Mouse (Mus musculus) cerebellum, postnatal 36 days (tissue): ENCODE results near the gene Glrp1.

Experiments used
- DNase-seq, 2 experiments: peaks; one replicate each; pipeline ENCODE4 v3.0.0; 2021 to 2022; ENCODE audit warnings: mixed read lengths in 2 of 2

Glrp1 gene

DNA sequence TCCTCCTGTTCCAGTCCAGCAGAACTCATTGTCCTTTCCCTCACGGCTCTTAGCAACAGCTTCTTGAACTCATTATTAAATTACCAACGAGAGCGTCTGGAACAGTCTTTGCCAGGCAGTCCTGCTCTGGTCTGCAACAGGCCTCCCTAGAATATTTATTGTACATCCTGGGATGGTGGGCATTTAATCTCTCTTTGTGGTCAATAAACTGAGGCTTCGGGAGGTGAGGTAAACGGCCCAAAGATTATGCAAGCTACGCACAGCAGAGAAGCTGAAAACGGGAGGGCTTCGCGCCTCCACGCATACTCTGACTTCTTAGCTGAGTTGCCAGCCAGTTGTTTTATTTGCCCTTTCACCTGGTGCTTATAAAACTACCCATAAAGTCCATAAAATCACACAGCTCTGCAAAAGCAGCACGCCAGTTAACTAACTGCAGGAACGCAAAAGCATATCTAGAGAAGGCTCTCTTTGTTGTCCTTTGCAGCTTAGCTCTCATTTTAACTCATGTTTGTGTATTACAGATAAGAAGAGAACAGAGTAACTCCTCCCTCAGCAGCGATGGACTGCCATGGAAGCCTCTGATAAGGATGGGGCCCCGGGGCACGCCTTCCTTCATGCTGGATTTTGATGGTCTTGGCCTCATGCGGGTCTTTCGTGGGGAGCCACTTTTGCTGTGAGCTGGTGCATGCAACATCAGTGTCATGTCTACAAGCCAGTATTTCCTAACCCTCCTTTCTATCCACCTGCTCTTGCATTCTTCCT, 18.1 kb downstream of the Glrp1 start:
- DNase-seq = no peak

GRCm38 (mm10) chr1:88490164-88490563, 19.7 kb downstream of the Glrp1 start:
- DNase-seq = no peak

DNA sequence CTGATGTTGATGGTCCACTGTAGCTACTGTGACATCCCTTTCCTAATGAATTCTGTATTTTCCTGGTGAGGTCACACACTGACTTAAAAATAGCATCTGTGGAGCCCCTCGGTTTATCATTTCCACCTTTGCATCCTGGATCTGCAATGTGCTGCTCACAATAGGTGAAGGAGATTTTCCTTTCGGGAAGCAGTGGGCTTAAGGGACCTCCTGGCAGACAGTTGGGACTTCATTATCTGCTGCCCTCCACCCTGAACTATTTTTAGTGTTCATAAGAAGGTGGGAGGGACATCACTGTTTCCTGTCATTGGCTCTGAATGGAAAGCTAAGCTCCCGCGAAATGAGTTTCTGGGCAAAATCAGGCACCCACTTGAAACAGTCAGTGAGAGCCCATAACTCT, 20.9 kb downstream of the Glrp1 start:
- DNase-seq = no peak

GRCm38 (mm10) chr1:88486336-88486735, 23.5 kb downstream of the Glrp1 start:
- DNase-seq = no peak

GRCm38 (mm10) chr1:88484059-88484458, 25.8 kb downstream of the Glrp1 start:
- no peak for DNase-seq

DNA sequence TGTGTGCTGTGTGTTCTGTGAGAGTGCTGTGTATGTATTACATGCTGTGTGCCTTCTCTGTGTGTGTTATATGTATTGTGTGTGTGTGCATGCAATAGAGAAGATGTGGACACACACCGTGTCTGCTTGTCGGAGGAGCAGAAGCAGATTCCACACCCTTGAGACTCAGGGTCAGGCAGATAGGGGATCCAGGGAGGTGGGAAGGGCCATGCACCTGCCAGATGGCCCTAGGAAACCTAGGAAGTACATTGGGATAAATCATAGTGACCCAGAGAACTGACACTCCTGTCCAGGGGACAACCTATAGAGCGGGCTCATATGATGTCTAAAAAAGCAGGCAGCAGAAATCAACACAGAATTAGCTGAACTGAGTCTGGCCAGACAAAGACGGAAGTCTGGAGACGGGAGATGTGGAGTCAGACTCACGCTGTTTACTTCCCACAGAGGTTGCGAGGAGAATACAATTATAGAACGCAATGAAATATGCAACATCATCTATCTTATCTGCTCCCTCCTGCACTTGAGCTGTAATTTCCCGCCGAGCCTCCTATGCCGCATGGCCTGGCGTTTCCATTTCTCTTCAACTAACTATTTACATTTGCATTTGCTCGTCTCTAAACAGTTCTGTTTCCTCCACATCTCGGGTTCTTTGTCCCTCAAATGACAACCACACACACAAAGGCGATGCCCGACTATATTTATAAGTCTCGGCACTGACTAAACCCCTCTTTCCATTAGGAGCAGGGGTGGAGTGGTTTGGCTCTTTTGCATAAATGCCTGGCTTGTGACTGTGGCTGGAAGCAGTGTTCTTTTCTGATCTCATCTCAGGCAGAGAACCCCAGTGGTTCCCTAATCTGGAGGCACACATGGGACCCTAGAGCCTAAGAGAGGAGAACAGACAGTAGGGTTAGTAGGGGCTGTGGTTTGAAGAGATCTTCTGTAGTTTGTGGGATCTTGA, 27.4 kb downstream of the Glrp1 start:
- DNase-seq = no peak

GRCm38 (mm10) chr1:88480594-88480993, 29.3 kb downstream of the Glrp1 start:
- DNase-seq = no peak

DNA sequence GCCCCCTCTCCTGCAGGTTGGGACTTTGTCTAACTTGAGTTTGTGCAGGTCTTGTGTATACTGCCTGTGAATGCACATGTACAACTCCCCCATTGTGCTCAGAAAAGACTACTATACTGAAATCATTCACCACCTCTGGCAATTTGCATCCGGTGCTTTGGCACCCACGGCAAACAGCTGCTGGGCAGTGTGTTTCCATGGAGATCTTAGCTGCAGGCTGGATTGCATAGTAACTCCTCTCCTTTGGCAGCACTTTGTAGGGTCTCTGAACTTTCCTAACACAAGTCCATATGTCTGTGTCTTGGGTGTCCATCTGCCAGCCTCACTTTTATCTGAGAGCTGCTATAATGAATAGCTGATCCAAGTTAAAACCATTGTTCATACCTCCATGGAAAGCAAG, 31.7 kb downstream of the Glrp1 start:
- DNase-seq = no peak

DNA sequence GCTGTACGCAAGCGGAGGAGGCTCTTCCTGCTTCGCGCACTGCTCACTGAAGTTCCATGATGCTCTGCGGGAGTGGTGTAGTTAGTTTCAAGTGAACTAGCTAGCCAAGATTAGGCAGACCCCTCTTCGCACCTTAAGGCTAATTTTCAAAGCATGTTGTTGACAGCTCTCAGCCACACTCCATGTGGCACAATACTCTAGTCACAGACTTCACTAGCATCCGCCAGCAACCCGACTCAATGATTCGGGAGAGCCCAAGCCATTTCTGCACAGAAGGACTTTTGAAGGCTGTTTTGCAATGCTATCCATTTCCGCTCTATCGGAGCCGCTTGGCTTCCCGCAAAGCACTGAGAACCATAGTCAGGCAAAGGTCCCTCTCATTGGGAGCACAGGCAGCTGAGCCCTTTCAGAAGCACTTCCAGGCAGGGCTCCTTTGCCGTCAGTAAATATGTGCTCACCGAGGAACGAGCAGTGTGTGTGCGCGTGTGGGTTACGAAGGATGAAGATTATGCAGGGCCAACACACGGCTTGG, 33.2 kb downstream of the Glrp1 start:
- DNase-seq = no peak

- no peak for DNase-seq
Observed at GRCm38 (mm10) chr1:88475502-88475953, 34.3 kb downstream of the Glrp1 start.

DNA sequence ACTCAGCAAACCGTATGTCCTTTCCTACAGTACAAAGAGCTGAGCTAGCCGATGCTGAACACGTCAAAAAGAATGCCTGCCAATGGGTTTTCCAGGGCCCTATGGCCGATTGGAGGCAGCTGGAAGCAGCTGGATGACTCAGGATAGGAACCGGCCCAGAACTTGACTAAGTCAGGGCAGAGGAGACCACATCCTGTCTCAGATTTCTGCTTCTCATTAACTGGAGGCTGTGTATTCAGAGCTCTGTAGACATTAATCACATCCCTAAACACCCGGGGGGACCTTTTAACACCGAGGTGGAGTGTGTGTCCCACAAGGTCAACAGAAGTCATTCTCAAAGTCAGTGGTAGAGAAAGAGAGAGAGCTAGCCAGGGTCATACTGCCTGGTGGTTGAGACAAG, 35.3 kb downstream of the Glrp1 start:
- DNase-seq = no peak

DNA sequence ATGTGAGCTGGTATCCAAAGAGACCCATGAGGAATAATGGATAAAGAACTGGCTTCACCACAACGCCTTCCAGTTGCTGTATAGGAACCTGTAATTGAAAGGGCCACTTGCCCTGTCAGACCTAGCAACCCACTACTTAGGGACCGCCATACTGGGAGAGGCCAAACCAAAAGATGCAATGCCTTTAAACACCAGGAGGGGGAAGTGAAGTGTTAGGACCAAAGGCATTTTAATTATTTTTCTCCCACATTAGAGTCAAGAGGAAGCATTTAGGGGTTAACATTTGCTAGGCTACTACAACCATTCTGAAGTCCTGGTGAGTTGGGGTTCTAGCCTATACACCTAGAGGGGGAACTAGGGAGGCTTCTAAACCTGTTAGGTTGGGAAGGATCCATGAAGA, 36.0 kb downstream of the Glrp1 start:
- DNase-seq = no peak

DNA sequence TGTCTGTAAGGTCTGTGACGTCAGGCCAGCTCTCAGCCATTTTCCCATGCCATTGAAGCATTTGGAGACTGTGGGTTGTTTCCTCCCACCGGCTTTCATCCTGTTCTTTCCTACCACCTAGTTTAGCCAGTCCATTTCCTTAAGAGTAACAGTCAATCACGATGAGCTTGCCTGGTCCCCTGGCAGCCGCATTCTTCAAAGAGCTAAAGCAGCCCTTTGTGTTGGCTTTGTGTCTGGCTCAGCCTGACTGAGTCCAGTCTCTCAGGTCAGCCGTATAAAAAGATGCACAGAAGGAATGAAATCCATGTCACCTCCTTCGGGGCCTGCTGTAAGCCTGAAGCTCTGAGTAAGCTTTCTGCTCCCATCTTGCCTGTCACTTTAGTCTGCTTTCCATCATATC, 37.6 kb downstream of the Glrp1 start:
- DNase-seq = no peak

- DNase-seq = no peak
Observed at GRCm38 (mm10) chr1:88469746-88470145, 40.1 kb downstream of the Glrp1 start.

GRCm38 (mm10) chr1:88468335-88468734, 41.5 kb downstream of the Glrp1 start:
- no peak for DNase-seq

DNA sequence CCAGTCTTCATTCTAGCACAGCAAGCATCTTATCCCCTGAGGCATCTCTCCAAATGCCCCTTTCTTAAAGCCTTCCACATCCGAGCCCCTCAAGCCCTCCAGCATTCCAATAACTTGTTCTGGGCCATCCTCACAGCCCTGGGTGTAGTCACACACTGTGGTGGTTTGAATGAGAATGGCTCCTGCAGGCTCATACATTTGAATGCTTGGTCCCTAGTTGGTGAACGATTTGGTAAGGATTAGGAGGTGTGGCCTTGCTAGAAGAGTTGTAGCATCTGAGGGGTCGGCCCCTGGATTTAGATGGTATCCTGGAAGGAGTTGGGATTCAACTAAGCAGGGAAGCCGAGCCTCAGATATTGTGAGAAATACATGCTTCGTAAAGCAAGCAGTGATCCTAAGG, 42.0 kb downstream of the Glrp1 start:
- DNase-seq = no peak

DNA sequence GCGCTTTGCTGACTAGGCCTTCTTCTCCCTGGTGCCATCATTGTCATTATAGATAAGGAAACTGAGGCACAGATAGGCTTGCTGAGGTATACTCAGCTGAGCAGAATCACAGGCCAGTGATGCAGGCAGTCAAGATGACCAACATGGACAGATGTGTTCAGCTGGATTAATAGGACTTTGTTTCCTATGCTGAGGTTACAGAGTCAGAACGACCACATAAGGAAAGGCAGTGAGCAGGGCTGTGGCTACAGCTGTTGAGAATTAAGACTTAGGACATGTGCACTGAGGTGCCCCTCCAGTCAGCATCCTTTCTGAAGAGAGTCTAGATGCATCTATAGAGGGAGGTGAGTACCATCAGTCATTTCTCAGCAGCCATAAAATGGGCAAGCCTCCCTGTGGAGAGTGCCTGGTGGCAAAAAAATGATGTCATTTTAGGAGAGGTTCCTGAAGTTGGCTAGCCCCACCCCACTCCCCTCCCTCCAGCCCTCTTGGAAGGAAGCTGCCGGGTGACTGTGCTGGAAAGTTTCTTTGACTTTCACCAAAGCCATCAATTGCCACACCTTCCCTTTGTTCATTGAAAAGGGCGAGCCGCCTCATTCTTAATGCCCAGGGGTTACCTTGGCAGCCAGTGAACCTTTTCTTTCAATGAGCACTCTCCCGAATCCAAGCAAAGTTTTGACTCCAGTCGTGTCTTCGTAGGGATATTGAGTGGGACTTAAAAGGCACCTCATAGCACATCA, 43.4 kb downstream of the Glrp1 start:
- no peak for DNase-seq

DNA sequence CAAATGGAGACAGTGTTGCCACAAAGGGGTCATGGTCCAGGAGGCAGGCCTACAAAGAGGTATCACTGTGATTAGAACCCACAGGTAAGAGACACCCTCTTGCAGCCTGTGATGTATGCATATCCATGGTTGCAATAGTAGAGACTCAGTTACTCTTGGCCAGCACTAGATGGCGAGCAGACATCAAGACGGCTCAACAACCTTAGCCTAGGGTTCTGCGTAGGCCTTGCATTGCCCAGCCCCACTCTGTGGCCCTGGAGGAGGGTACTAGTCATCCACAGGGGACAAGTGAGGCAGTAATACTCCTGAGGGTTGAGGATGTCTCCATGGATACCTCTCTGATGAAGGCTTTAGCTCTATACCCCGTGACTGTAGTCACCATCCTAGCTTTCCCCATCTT, 44.1 kb downstream of the Glrp1 start:
- DNase-seq = no peak

DNA sequence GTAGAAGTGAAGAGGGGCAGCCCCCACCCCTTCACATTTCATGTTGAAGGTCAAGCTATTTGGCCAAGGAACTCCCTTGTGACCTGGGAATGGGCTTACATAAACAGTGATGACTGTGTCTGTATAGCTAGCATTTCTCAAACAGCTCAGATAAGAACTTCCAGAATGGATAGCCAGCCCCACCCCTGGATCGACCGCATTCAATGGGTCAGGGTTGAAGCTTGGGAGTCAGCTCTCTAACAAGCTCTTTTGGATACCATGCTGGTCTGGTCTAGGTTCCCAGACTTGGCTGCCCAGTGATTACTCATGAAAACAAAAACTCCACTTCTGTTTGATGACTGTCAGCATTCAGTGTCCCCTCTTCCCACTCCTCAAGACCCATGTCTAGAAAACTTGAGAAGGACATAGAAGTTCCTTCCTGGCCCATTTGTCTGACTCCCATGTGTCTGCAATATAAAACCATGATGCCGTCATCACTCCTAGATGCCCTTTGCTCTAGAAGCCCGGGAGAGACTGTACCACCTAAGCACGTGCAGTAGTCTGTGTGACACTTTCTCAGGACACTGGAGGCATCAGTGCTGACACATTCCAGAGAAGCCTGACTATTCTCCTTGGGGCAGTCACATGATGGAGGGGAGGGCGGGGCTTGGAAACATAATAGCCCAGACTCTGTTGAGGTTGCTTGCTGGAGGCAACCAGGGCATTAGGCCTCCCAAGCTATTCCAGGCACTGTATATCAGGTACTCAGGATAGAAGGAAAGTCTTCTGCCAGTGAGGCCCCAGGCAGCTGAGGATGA, 45.6 kb downstream of the Glrp1 start:
- DNase-seq = no peak

DNA sequence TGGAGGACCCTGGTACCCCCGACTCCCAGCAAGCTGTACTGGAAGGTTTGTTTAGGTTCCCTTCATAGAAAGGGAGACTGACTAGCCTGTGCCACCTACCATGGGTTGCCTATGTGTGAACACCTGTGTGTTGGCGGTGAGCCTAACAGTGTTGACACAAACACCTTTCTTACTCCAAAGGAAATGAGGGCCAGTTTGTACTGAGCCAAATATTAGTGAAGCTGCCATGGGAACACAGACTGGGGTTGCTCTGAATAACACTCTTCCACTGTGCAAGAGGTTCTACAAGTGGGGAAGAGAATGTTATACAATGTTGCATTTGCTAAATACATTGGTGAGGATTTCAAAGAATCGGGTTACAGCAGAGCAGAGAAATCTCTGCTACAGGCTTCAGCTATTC, 46.6 kb downstream of the Glrp1 start:
- no peak for DNase-seq

- DNase-seq = no peak
Observed at GRCm38 (mm10) chr1:88462484-88462883, 47.4 kb downstream of the Glrp1 start.

DNA sequence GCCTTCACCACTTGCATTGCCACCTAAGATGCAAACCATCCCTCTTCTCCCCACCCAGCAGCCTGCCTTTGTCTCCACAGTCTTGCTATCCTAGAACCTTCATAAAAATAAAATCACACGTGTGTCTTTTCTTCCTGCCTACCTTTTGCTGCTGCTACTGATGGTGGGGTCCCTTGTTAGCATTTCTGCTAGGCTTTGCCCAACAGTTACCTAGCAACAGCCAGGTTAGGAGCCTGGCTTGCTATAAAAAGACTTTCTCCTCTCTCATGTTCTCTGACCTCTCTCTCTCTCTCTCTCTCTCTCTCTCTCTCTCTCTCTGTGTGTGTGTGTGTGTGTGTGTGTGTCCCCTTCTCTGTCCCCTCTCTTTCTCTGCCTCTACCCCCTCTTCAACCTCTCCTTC, 48.8 kb downstream of the Glrp1 start:
- no peak for DNase-seq
